Mouse (Mus musculus): ENCODE measurements at regions not wholly inside any gene's neighbourhood (a gene's known extent, or its start where the extent isn't known, plus 50 kb on each side); places are given as distances from the start of the nearest gene placed in this dataset.

DNA sequence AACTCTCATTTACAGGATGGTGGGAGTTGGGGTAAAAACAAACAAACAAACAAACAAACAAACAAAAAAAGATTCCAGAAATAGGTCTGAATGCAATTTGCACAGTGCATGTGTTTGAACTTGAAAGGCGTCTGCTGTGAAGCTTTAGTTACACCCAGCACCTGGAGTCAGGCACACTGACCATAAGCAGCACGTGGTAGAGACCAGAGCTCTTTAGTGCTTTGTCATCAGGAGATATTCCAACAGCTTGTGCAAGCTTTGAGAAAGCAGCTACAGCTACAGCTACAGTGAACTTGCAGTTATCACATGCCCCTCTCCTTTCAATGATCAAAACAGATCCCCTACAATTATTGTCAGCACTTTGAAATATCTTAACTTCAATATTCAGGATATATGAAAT lies 190.4 kb upstream of the Agr3 start:
- H3K36me3 ChIP-seq (ENCODE audit: control insufficient read depth, insufficient read depth), result no peaks in the 10 kb centered on the region
- H3K4me1 ChIP-seq (replicated peaks; ENCODE audit: control insufficient read depth, insufficient read depth, low read length), result no peaks in the 10 kb centered on the region
- ATAC-seq, result no peak
- H3K4me3 ChIP-seq (replicated peaks; ENCODE audit: low read length), result no peak overlapping the region
- H3K4me2 ChIP-seq (ENCODE audit: low read length), result no peak overlapping the region
- 72% methylated on average over 2 of the region's 2 CpGs for WGBS
- no peak overlapping the region for H3K27ac ChIP-seq (ENCODE audit: low read length)
- H3K9me3 ChIP-seq (ENCODE audit: control insufficient read depth, low read length), result no peaks in the 10 kb centered on the region
- no peak overlapping the region for H3K9ac ChIP-seq (replicated peaks; ENCODE audit: low read depth, low read length)
- H3K27me3 ChIP-seq (replicated peaks; ENCODE audit: control insufficient read depth, insufficient read depth, low read length), result no peaks in the 10 kb centered on the region

DNA sequence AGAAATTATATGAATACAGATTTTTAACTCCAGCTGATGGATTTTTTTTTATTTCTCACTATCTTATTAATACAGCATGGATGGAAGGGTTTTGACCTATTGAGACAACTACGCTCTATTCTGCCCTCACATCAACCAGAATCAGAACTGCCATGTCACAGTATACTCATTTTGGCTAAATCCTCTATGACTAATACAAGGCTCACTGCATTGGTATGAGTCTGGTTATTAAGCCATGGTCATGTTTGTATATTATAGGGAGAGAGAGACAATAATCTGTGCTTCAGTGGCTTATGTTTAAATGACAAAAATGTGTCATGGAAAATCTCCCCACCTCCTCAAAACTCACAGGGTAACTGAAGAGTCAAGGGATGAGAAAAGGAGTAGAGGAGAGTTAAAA lies 191.0 kb upstream of the Agr3 start:
- Histone ChIP-seq H3K36me3 (ENCODE audit: control insufficient read depth, insufficient read depth) (no peaks in the 10 kb centered on the region), H3K4me3 (replicated peaks; ENCODE audit: low read length) (no peak overlapping the region), H3K27me3 (replicated peaks; ENCODE audit: control insufficient read depth, insufficient read depth, low read length) (no peaks in the 10 kb centered on the region), H3K9me3 (ENCODE audit: control insufficient read depth, low read length) (no peaks in the 10 kb centered on the region), H3K9ac (replicated peaks; ENCODE audit: low read depth, low read length) (no peak overlapping the region), H3K4me1 (replicated peaks; ENCODE audit: control insufficient read depth, insufficient read depth, low read length) (no peaks in the 10 kb centered on the region), H3K4me2 (ENCODE audit: low read length) (no peak overlapping the region), H3K27ac (ENCODE audit: low read length) (no peak overlapping the region)
- no peak for ATAC-seq
- WGBS, result 88% methylated on average over 1 of the region's 1 CpGs

DNA sequence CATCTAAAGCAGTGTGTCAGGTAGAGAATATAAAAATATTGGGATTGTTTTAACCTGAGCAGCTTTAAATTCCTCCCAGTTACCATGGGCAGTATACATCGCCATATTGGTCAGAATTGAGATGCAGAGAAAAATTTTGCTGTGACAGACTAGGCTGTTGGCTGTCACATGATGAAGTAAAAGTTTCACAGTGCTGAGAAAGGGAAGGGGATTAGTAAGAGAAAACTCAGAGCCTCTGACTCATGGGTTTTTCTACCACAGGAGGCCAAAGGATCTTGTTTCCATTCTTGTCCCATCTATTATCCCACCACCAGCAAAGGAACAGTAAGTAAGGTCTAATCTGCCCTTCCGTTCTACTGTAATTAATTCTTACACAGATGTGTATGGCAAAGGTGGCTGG lies 191.8 kb upstream of the Agr3 start:
- no peak overlapping the region for H3K27ac ChIP-seq (ENCODE audit: low read length)
- no peaks in the 10 kb centered on the region for H3K4me1 ChIP-seq (replicated peaks; ENCODE audit: control insufficient read depth, insufficient read depth, low read length)
- no peaks in the 10 kb centered on the region for H3K36me3 ChIP-seq (ENCODE audit: control insufficient read depth, insufficient read depth)
- WGBS, result 87% methylated on average over 2 of the region's 2 CpGs
- ATAC-seq, result no peak
- H3K9me3 ChIP-seq (ENCODE audit: control insufficient read depth, low read length), result no peaks in the 10 kb centered on the region
- H3K27me3 ChIP-seq (replicated peaks; ENCODE audit: control insufficient read depth, insufficient read depth, low read length), result no peaks in the 10 kb centered on the region
- no peak overlapping the region for H3K4me2 ChIP-seq (ENCODE audit: low read length)
- H3K4me3 ChIP-seq (replicated peaks; ENCODE audit: low read length), result no peak overlapping the region
- no peak overlapping the region for H3K9ac ChIP-seq (replicated peaks; ENCODE audit: low read depth, low read length)

DNA sequence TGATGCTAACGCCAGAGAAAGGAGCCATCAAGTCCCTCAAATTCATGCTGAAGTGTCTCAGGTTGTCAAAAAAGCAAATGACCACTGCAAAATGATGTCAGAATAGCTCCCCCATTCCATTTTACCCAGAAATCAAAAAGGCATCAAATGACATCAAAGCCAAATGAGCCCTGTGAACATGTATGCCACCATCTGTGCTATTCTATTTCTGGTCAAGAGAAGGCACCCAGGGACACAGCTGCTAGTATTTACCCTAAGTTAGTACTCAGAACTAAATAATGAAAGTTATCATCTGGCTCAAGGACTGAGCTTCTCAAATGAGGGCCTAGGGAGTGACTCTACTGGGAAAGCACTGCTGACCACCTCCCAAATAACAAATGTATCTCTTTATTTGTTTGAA lies 191.1 kb upstream of the Ahr start:
- Histone ChIP-seq H3K4me2 (ENCODE audit: low read length) (no peak overlapping the region), H3K4me3 (replicated peaks; ENCODE audit: low read length) (no peak overlapping the region), H3K27ac (ENCODE audit: low read length) (no peak overlapping the region), H3K4me1 (replicated peaks; ENCODE audit: control insufficient read depth, insufficient read depth, low read length) (no peaks in the 10 kb centered on the region), H3K9ac (replicated peaks; ENCODE audit: low read depth, low read length) (no peak overlapping the region), H3K9me3 (ENCODE audit: control insufficient read depth, low read length) (no peaks in the 10 kb centered on the region), H3K27me3 (replicated peaks; ENCODE audit: control insufficient read depth, insufficient read depth, low read length) (no peaks in the 10 kb centered on the region), H3K36me3 (ENCODE audit: control insufficient read depth, insufficient read depth) (no peaks in the 10 kb centered on the region)
- ATAC-seq, result no peak
- WGBS, result 96% methylated on average over 1 of the region's 1 CpGs

GRCm38 (mm10) chr12:35724132-35724531 lies 189.3 kb upstream of the Ahr start:
- Histone ChIP-seq H3K4me2 (ENCODE audit: low read length) (no peak overlapping the region), H3K36me3 (ENCODE audit: control insufficient read depth, insufficient read depth) (no peaks in the 10 kb centered on the region), H3K27ac (ENCODE audit: low read length) (no peak overlapping the region), H3K4me3 (replicated peaks; ENCODE audit: low read length) (no peak overlapping the region), H3K4me1 (replicated peaks; ENCODE audit: control insufficient read depth, insufficient read depth, low read length) (no peaks in the 10 kb centered on the region), H3K9me3 (ENCODE audit: control insufficient read depth, low read length) (no peaks in the 10 kb centered on the region), H3K27me3 (replicated peaks; ENCODE audit: control insufficient read depth, insufficient read depth, low read length) (no peaks in the 10 kb centered on the region), H3K9ac (replicated peaks; ENCODE audit: low read depth, low read length) (no peak overlapping the region)
- no peak for ATAC-seq
- WGBS, result 91% methylated on average over 4 of the region's 4 CpGs

GRCm38 (mm10) chr12:35712671-35713070 lies 177.8 kb upstream of the Ahr start:
- 92% methylated on average over 4 of the region's 4 CpGs for WGBS
- H3K9me3 ChIP-seq (ENCODE audit: control insufficient read depth, low read length), result no peaks in the 10 kb centered on the region
- no peak overlapping the region for H3K4me2 ChIP-seq (ENCODE audit: low read length)
- no peaks in the 10 kb centered on the region for H3K27me3 ChIP-seq (replicated peaks; ENCODE audit: control insufficient read depth, insufficient read depth, low read length)
- no peaks in the 10 kb centered on the region for H3K4me1 ChIP-seq (replicated peaks; ENCODE audit: control insufficient read depth, insufficient read depth, low read length)
- no peaks in the 10 kb centered on the region for H3K36me3 ChIP-seq (ENCODE audit: control insufficient read depth, insufficient read depth)
- no peak overlapping the region for H3K27ac ChIP-seq (ENCODE audit: low read length)
- no peak overlapping the region for H3K4me3 ChIP-seq (replicated peaks; ENCODE audit: low read length)
- H3K9ac ChIP-seq (replicated peaks; ENCODE audit: low read depth, low read length), result no peak overlapping the region
- ATAC-seq, result no peak

- no peak for ATAC-seq
- Histone ChIP-seq H3K9me3 (ENCODE audit: control insufficient read depth, low read length) (no peaks in the 10 kb centered on the region), H3K36me3 (ENCODE audit: control insufficient read depth, insufficient read depth) (no peaks in the 10 kb centered on the region), H3K4me3 (replicated peaks; ENCODE audit: low read length) (no peak overlapping the region), H3K4me2 (ENCODE audit: low read length) (no peak overlapping the region), H3K9ac (replicated peaks; ENCODE audit: low read depth, low read length) (no peak overlapping the region), H3K4me1 (replicated peaks; ENCODE audit: control insufficient read depth, insufficient read depth, low read length) (no peaks in the 10 kb centered on the region), H3K27me3 (replicated peaks; ENCODE audit: control insufficient read depth, insufficient read depth, low read length) (no peaks in the 10 kb centered on the region), H3K27ac (ENCODE audit: low read length) (no peak overlapping the region)
- 90% methylated on average over 6 of the region's 6 CpGs for WGBS
These were observed 176.8 kb upstream of the Ahr start for GRCm38 (mm10) chr12:35711549-35712070.

- 74% methylated on average over 5 of the region's 5 CpGs for WGBS
- Histone ChIP-seq H3K36me3 (ENCODE audit: control insufficient read depth, insufficient read depth) (no peaks in the 10 kb centered on the region), H3K27me3 (replicated peaks; ENCODE audit: control insufficient read depth, insufficient read depth, low read length) (no peaks in the 10 kb centered on the region), H3K4me1 (replicated peaks; ENCODE audit: control insufficient read depth, insufficient read depth, low read length) (no peaks in the 10 kb centered on the region), H3K4me3 (replicated peaks; ENCODE audit: low read length) (no peak overlapping the region), H3K4me2 (ENCODE audit: low read length) (no peak overlapping the region), H3K27ac (ENCODE audit: low read length) (no peak overlapping the region), H3K9me3 (ENCODE audit: control insufficient read depth, low read length) (no peaks in the 10 kb centered on the region), H3K9ac (replicated peaks; ENCODE audit: low read depth, low read length) (no peak overlapping the region)
- ATAC-seq, result no peak
These were observed 175.5 kb upstream of the Ahr start for GRCm38 (mm10) chr12:35710323-35710722.

- Histone ChIP-seq H3K27me3 (replicated peaks; ENCODE audit: control insufficient read depth, insufficient read depth, low read length) (no peaks in the 10 kb centered on the region), H3K4me1 (replicated peaks; ENCODE audit: control insufficient read depth, insufficient read depth, low read length) (no peaks in the 10 kb centered on the region), H3K36me3 (ENCODE audit: control insufficient read depth, insufficient read depth) (no peaks in the 10 kb centered on the region), H3K4me3 (replicated peaks; ENCODE audit: low read length) (no peak overlapping the region), H3K9me3 (ENCODE audit: control insufficient read depth, low read length) (no peaks in the 10 kb centered on the region), H3K27ac (ENCODE audit: low read length) (no peak overlapping the region), H3K9ac (replicated peaks; ENCODE audit: low read depth, low read length) (no peak overlapping the region), H3K4me2 (ENCODE audit: low read length) (no peak overlapping the region)
- WGBS, result 89% methylated on average over 2 of the region's 2 CpGs
- no peak for ATAC-seq
These were observed 168.6 kb upstream of the Ahr start for GRCm38 (mm10) chr12:35703479-35703878.

DNA sequence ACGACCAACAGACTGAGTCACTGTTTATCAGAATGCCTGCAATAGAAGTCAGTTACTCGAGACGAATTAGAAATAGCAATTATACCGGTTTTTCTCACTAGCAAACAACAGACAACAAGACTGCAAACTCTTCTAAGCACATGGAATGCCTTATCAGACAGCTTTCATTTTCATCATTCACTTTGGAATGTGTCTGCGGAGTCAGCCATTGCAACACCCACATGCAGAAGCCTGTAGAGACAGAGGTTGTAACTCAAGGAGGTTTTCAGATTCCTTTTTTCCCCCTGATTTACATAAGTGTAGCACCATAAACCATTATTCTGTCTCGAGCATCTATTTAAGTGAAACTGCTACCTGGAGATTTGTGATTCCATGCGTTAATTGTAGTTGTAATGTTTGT lies 167.8 kb upstream of the Ahr start:
- Histone ChIP-seq H3K9me3 (ENCODE audit: control insufficient read depth, low read length) (no peaks in the 10 kb centered on the region), H3K4me3 (replicated peaks; ENCODE audit: low read length) (no peak overlapping the region)
- ATAC-seq, result no peak

More for the DNA sequence above, 167.8 kb upstream of the Ahr start:
- Histone ChIP-seq H3K4me2 (ENCODE audit: low read length) (no peak overlapping the region), H3K36me3 (ENCODE audit: control insufficient read depth, insufficient read depth) (no peaks in the 10 kb centered on the region), H3K27me3 (replicated peaks; ENCODE audit: control insufficient read depth, insufficient read depth, low read length) (no peaks in the 10 kb centered on the region), H3K9ac (replicated peaks; ENCODE audit: low read depth, low read length) (no peak overlapping the region), H3K4me1 (replicated peaks; ENCODE audit: control insufficient read depth, insufficient read depth, low read length) (no peaks in the 10 kb centered on the region), H3K27ac (ENCODE audit: low read length) (no peak overlapping the region)
- 79% methylated on average over 7 of the region's 7 CpGs for WGBS
